Mouse (Mus musculus): ENCODE measurements at regions not wholly inside any gene's neighbourhood (a gene's known extent, or its start where the extent isn't known, plus 50 kb on each side); places are given as distances from the start of the nearest gene placed in this dataset.
A peak's percentile ranks its signal among the peaks of the same experiment; 100 is the strongest.

- no peak for DNase-seq
Observed at GRCm38 (mm10) chr6:140299653-140300052, 124.2 kb upstream of the Plekha5 start.

GRCm38 (mm10) chr6:140297969-140298554, 125.8 kb upstream of the Plekha5 start:
- DNase-seq: no peak

- DNase-seq: no peak
Observed at GRCm38 (mm10) chr6:140297561-140297960, 126.3 kb upstream of the Plekha5 start.

- no peak for DNase-seq
Observed at GRCm38 (mm10) chr6:140290109-140290508, 133.7 kb upstream of the Plekha5 start.

- no peak for DNase-seq
Observed at GRCm38 (mm10) chr6:140288799-140289198, 135.1 kb upstream of the Plekha5 start.

GRCm38 (mm10) chr6:140282285-140282577, 141.6 kb upstream of the Plekha5 start:
- no peak for DNase-seq

GRCm38 (mm10) chr6:140281488-140282284, 142.2 kb upstream of the Plekha5 start:
- DNase-seq: no peak

- peak; percentile 7 for DNase-seq
Observed at GRCm38 (mm10) chr6:140280817-140281475, 142.9 kb upstream of the Plekha5 start.

- no peak for DNase-seq
Observed at GRCm38 (mm10) chr6:140279736-140280370, 144.0 kb upstream of the Plekha5 start.

GRCm38 (mm10) chr6:140278750-140279149, 145.1 kb upstream of the Plekha5 start:
- DNase-seq: no peak

GRCm38 (mm10) chr6:140270592-140270991, 153.3 kb upstream of the Plekha5 start:
- DNase-seq: no peak

GRCm38 (mm10) chr6:140268315-140269070, 155.4 kb upstream of the Plekha5 start:
- no peak for DNase-seq

GRCm38 (mm10) chr6:140263920-140264319, 159.9 kb upstream of the Plekha5 start:
- DNase-seq: no peak

- no peak for DNase-seq
Observed at GRCm38 (mm10) chr6:140261813-140262212, 162.0 kb upstream of the Plekha5 start.

GRCm38 (mm10) chr6:140258761-140259160, 165.1 kb upstream of the Plekha5 start:
- no peak for DNase-seq

- no peak for DNase-seq
Observed at GRCm38 (mm10) chr6:140258101-140258500, 165.8 kb upstream of the Plekha5 start.

GRCm38 (mm10) chr6:140251527-140251926, 172.3 kb upstream of the Plekha5 start:
- DNase-seq: no peak

- no peak for DNase-seq
Observed at GRCm38 (mm10) chr6:140243411-140244151, 180.3 kb upstream of the Plekha5 start.

GRCm38 (mm10) chr6:140239356-140239755, 184.5 kb upstream of the Plekha5 start:
- no peak for DNase-seq

GRCm38 (mm10) chr6:140231537-140231936, 190.3 kb upstream of the Plcz1 start:
- DNase-seq: no peak

GRCm38 (mm10) chr6:140229295-140229694, 188.0 kb upstream of the Plcz1 start:
- peak; percentile 30 for DNase-seq

Data from adrenal gland, adult 2 months (tissue).